Mouse (Mus musculus) WW6 (cell line): Measurements from ENCODE around the gene Zfp874b.
"Not testable (repeated sequence)": the region's sequence is repeated elsewhere in the genome, so short reads cannot be mapped to it uniquely, and the experiment has no call there.

Source experiments
- DNase-seq: peaks from one replicate; pipeline ENCODE4 v3.0.0-alpha.2; 2013; ENCODE audit warnings: low read depth, low spot score

Gene Zfp874b

GRCm38 (mm10) chr13:67483625-67484423 lies at the start of gene Zfp874b:
Zfp874b (minus strand) TSS chr13:67484258.
- DNase-seq, result peak; percentile 58

- no peak for DNase-seq
Observed at GRCm38 (mm10) chr13:67527049-67527730, 43.1 kb upstream of the Zfp874b start.

- DNase-seq, result peak; percentile 89
Observed at GRCm38 (mm10) chr13:67525753-67526410, 41.8 kb upstream of the Zfp874b start, which contains the start of the genes Gm26965 and Zfp87. Gm26965 (minus strand) TSS chr13:67526151. Zfp87 (minus strand) TSS chr13:67526177.

- no peak for DNase-seq
Observed at GRCm38 (mm10) chr13:67500908-67501307, 16.9 kb upstream of the Zfp874b start.

- DNase-seq, result peak; percentile 57
Observed at GRCm38 (mm10) chr13:67500084-67500719, 16.1 kb upstream of the Zfp874b start, which contains the start of gene Zfp58. Zfp58 (minus strand) TSS chr13:67500555.

- no peak for DNase-seq
Observed at GRCm38 (mm10) chr13:67495631-67496030, 11.6 kb upstream of the Zfp874b start.

- no peak for DNase-seq
Observed at GRCm38 (mm10) chr13:67484424-67484811, 360 bp upstream of the Zfp874b start.

GRCm38 (mm10) chr13:67481528-67481927 lies 2.5 kb downstream of the Zfp874b start:
- no peak for DNase-seq

GRCm38 (mm10) chr13:67469274-67469673 lies 14.8 kb downstream of the Zfp874b start:
- no peak for DNase-seq

GRCm38 (mm10) chr13:67463506-67464185 lies 20.4 kb downstream of the Zfp874b start:
- not testable (repeated sequence) for DNase-seq

GRCm38 (mm10) chr13:67452021-67452309 lies 32.1 kb downstream of the Zfp874b start:
- no peak for DNase-seq

GRCm38 (mm10) chr13:67451172-67452020 lies 32.7 kb downstream of the Zfp874b start, which contains the start of gene Zfp874a:
Zfp874a (minus strand) TSS chr13:67451624.
- DNase-seq, result no peak

GRCm38 (mm10) chr13:67437095-67437494 lies 47.0 kb downstream of the Zfp874b start:
- not testable (repeated sequence) for DNase-seq

- no peak for DNase-seq
Observed at GRCm38 (mm10) chr13:67428116-67428515, 55.9 kb downstream of the Zfp874b start.

- not testable (repeated sequence) for DNase-seq
Observed at GRCm38 (mm10) chr13:67425699-67426098, 58.4 kb downstream of the Zfp874b start.

GRCm38 (mm10) chr13:67422532-67422931 lies 61.5 kb downstream of the Zfp874b start:
- DNase-seq, result not testable (repeated sequence)
